Mouse (Mus musculus): Measurements from ENCODE around the gene S100a2. TPM values are rescaled to one million over a fixed set of nuclear protein-coding genes. Genes with fewer than 3 reads are reported as not detected.

S100a2 gene
- polyA plus RNA-seq, 1 experiment from 2014 or later = not detected

- no peak for DNase-seq (ENCODE audit: low spot score)
- no peaks in the 10 kb centered on the region for H3K27me3 ChIP-seq (ENCODE audit: control insufficient read depth, insufficient read depth, low read length)
- H3K36me3 ChIP-seq (ENCODE audit: control insufficient read depth, insufficient read depth, low read length) = no peaks in the 10 kb centered on the region
- ATAC-seq (ENCODE audit: insufficient read depth, low FRiP score, low TSS enrichment) = no peak
- no peak overlapping the region for H3K4me2 ChIP-seq (ENCODE audit: low read depth)
- WGBS = 69% methylated on average over 1 of the region's 1 CpGs
- no peak overlapping the region for H3K27ac ChIP-seq (ENCODE audit: low read depth, low read length)
- H3K9ac ChIP-seq (ENCODE audit: low read length) = no peak overlapping the region
- no peak overlapping the region for H3K4me3 ChIP-seq (ENCODE audit: low read depth, low read length)
- no peaks in the 10 kb centered on the region for H3K4me1 ChIP-seq (ENCODE audit: control insufficient read depth, insufficient read depth, low read length)
- H3K9me3 ChIP-seq (ENCODE audit: control insufficient read depth, low read length) = no peaks in the 10 kb centered on the region
Observed at GRCm38 (mm10) chr3:90638511-90639275, 48.6 kb downstream of the S100a2 start.

GRCm38 (mm10) chr3:90639511-90640154 is 49.6 kb downstream of the S100a2 start:
- ATAC-seq (ENCODE audit: insufficient read depth, low FRiP score, low TSS enrichment) = no peak
- H3K27me3 ChIP-seq (ENCODE audit: control insufficient read depth, insufficient read depth, low read length) = no peaks in the 10 kb centered on the region

GRCm38 (mm10) chr3:90640981-90641380 is 50.9 kb downstream of the S100a2 start:
- H3K4me1 ChIP-seq (ENCODE audit: control insufficient read depth, insufficient read depth, low read length) = no peaks in the 10 kb centered on the region
- no peak overlapping the region for H3K27ac ChIP-seq (ENCODE audit: low read depth, low read length)
- no peaks in the 10 kb centered on the region for H3K27me3 ChIP-seq (ENCODE audit: control insufficient read depth, insufficient read depth, low read length)
- H3K4me2 ChIP-seq (ENCODE audit: low read depth) = no peak overlapping the region
- H3K36me3 ChIP-seq (ENCODE audit: control insufficient read depth, insufficient read depth, low read length) = no peaks in the 10 kb centered on the region
- DNase-seq (ENCODE audit: low spot score) (no peak), ATAC-seq (ENCODE audit: insufficient read depth, low FRiP score, low TSS enrichment) (no peak)
- WGBS = 88% methylated on average over 7 of the region's 7 CpGs
- H3K4me3 ChIP-seq (ENCODE audit: low read depth, low read length) = no peak overlapping the region
- H3K9ac ChIP-seq (ENCODE audit: low read length) = no peak overlapping the region
- no peaks in the 10 kb centered on the region for H3K9me3 ChIP-seq (ENCODE audit: control insufficient read depth, low read length)

More at GRCm38 (mm10) chr3:90639511-90640154, 49.6 kb downstream of the S100a2 start:
- H3K4me3 ChIP-seq (ENCODE audit: low read depth, low read length) = no peak overlapping the region
- no peaks in the 10 kb centered on the region for H3K4me1 ChIP-seq (ENCODE audit: control insufficient read depth, insufficient read depth, low read length)
- peak; percentile 39 for DNase-seq (ENCODE audit: low spot score)
- no peaks in the 10 kb centered on the region for H3K36me3 ChIP-seq (ENCODE audit: control insufficient read depth, insufficient read depth, low read length)
- no peak overlapping the region for H3K4me2 ChIP-seq (ENCODE audit: low read depth)
- no peak overlapping the region for H3K27ac ChIP-seq (ENCODE audit: low read depth, low read length)
- H3K9me3 ChIP-seq (ENCODE audit: control insufficient read depth, low read length) = no peaks in the 10 kb centered on the region
- 56% methylated on average over 7 of the region's 7 CpGs for WGBS
- H3K9ac ChIP-seq (ENCODE audit: low read length) = no peak overlapping the region

Other genes starting within 250 kb of the S100a2 start
- 11.6 and 14.1 TPM in 2 replicates for gene Slc27a3, start 200.3 kb upstream of the S100a2 start, polyA plus RNA-seq (2014; fragmentation: Nextera tagmentation; extraction: Ambion mirVana)
- 36.8 and 45.8 TPM in 2 replicates for gene Ints3, start 156.6 kb upstream of the S100a2 start, polyA plus RNA-seq (2014; fragmentation: Nextera tagmentation; extraction: Ambion mirVana)
- gene Npr1, start 124.4 kb upstream of the S100a2 start, polyA plus RNA-seq (2014; fragmentation: Nextera tagmentation; extraction: Ambion mirVana) = 3.1 and 3.5 TPM in 2 replicates
- 333 and 341 TPM in 2 replicates for gene Ilf2, start 114.1 kb upstream of the S100a2 start, polyA plus RNA-seq (2014; fragmentation: Nextera tagmentation; extraction: Ambion mirVana)
- 77.3 and 77.7 TPM in 2 replicates for gene Snapin, start 99.2 kb upstream of the S100a2 start, polyA plus RNA-seq (2014; fragmentation: Nextera tagmentation; extraction: Ambion mirVana)
- 133 and 134 TPM in 2 replicates for gene Chtop, start 80.7 kb upstream of the S100a2 start, polyA plus RNA-seq (2014; fragmentation: Nextera tagmentation; extraction: Ambion mirVana)
- gene S100a1, start 75.9 kb upstream of the S100a2 start, polyA plus RNA-seq (2014; fragmentation: Nextera tagmentation; extraction: Ambion mirVana) = 4.6 and 8.4 TPM in 2 replicates
- 11.2 and 12.7 TPM in 2 replicates for gene S100a13, start 75.8 kb upstream of the S100a2 start, polyA plus RNA-seq (2014; fragmentation: Nextera tagmentation; extraction: Ambion mirVana)
- not detected in 2 replicates for gene S100a14, start 63.4 kb upstream of the S100a2 start, polyA plus RNA-seq (2014; fragmentation: Nextera tagmentation; extraction: Ambion mirVana)
- 39.2 and 40.0 TPM in 2 replicates for gene S100a16, start 53.0 kb upstream of the S100a2 start, polyA plus RNA-seq (2014; fragmentation: Nextera tagmentation; extraction: Ambion mirVana)
- not detected in 2 replicates for gene S100a3, start 29.7 kb upstream of the S100a2 start, polyA plus RNA-seq (2014; fragmentation: Nextera tagmentation; extraction: Ambion mirVana)
- gene Gm42674, start 11.7 kb downstream of the S100a2 start, polyA plus RNA-seq (2014; fragmentation: Nextera tagmentation; extraction: Ambion mirVana) = not detected in 2 replicates
- 0.55 TPM in 1 of 2 replicates, not detected in the other for gene S100a4, start 13.5 kb downstream of the S100a2 start, polyA plus RNA-seq (2014; fragmentation: Nextera tagmentation; extraction: Ambion mirVana)
- gene S100a5, start 18.3 kb downstream of the S100a2 start, polyA plus RNA-seq (2014; fragmentation: Nextera tagmentation; extraction: Ambion mirVana) = not detected in 2 replicates
- gene S100a6, start 22.6 kb downstream of the S100a2 start, polyA plus RNA-seq (2014; fragmentation: Nextera tagmentation; extraction: Ambion mirVana) = 7.3 and 8.2 TPM in 2 replicates
- gene S100a7a, start 63.8 kb downstream of the S100a2 start, polyA plus RNA-seq (2014; fragmentation: Nextera tagmentation; extraction: Ambion mirVana) = not detected in 2 replicates
- 4.8 and 5.3 TPM in 2 replicates for gene S100a8, start 78.7 kb downstream of the S100a2 start, polyA plus RNA-seq (2014; fragmentation: Nextera tagmentation; extraction: Ambion mirVana)
- 2.6 and 5.2 TPM in 2 replicates for gene S100a9, start 105.5 kb downstream of the S100a2 start, polyA plus RNA-seq (2014; fragmentation: Nextera tagmentation; extraction: Ambion mirVana)
- not detected in 2 replicates for gene Pglyrp4, start 136.7 kb downstream of the S100a2 start, polyA plus RNA-seq (2014; fragmentation: Nextera tagmentation; extraction: Ambion mirVana)
- not detected in 2 replicates for gene Gm5849, start 187.6 kb downstream of the S100a2 start, polyA plus RNA-seq (2014; fragmentation: Nextera tagmentation; extraction: Ambion mirVana)

Data from neural tube, embryonic 11.5 days (tissue).